Mouse (Mus musculus) layer of hippocampus, postnatal 14 days (tissue): ENCODE measurements around the gene Rnf212b. TPM values are rescaled to one million over a fixed set of nuclear protein-coding genes. Genes with fewer than 3 reads are reported as not detected.
"Not testable (repeated sequence)": the region's sequence is repeated elsewhere in the genome, so short reads cannot be mapped to it uniquely, and the experiment has no call there.

Source experiments
- DNase-seq, 2 experiments: peaks; one replicate each; pipeline ENCODE4 v3.0.0; 2021 to 2022; ENCODE audit warnings: low spot score in 2 of 2, mixed read lengths in 1 of 2
- long read RNA-seq, 2 experiments: library from polyadenylated mRNA; stranded (forward); transcript quantifications; one replicate each; pipeline ENCODE4 v2.0.0; 2021
- total RNA-seq, 2 experiments: library from RNA; stranded (reverse); gene quantifications; 2 replicates each; pipeline ENCODE4 v1.2.3; 2021

The Rnf212b gene
- total RNA-seq, result not detected
- long read RNA-seq, experiment 1, result 0 reads
- long read RNA-seq, experiment 2, result 0 reads

DNA sequence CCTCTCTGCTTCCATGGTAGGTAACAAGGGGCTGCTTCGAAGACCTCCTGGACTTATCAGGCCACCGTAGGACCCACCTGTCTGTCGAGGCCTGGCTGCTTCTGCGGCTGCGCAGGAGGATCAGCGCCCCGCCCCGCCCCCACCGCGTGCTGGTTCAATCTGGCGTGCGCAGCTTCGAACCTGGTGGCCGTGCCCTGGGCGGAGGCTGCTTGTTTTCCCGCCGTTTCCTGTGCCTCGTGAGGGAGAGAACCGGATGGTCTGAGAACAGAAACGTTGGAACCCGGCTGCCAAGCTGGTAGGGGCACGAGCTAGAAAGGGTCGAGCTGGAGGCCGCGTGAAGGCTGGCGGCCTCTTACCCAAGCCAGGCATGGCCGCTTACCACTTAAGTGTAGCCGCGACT, at the start of gene Rnf212b:
Gene Rnf212b, plus strand, starts transcription at position 151 of the 400 bp plus-strand sequence.
- DNase-seq, result no peak

DNA sequence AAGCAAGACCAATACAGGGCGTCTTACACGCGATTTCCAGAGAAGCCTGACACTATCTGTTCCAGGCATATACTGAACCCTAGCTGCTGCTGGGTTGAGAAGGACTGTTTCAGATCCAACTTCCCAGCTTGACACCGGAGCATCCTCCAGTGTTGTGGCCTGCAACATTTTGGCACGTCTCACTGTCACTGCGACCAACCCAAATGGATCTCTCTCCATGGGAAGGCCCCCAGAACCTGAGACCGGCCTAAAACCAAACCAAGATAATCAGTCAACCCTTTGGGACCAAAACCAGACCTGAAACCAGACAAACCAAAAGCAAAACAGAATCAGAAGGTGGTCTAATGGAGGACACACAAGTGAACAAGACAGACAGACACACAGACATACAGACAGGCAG, 47.0 kb upstream of the Rnf212b start:
- DNase-seq, result not testable (repeated sequence)

DNA sequence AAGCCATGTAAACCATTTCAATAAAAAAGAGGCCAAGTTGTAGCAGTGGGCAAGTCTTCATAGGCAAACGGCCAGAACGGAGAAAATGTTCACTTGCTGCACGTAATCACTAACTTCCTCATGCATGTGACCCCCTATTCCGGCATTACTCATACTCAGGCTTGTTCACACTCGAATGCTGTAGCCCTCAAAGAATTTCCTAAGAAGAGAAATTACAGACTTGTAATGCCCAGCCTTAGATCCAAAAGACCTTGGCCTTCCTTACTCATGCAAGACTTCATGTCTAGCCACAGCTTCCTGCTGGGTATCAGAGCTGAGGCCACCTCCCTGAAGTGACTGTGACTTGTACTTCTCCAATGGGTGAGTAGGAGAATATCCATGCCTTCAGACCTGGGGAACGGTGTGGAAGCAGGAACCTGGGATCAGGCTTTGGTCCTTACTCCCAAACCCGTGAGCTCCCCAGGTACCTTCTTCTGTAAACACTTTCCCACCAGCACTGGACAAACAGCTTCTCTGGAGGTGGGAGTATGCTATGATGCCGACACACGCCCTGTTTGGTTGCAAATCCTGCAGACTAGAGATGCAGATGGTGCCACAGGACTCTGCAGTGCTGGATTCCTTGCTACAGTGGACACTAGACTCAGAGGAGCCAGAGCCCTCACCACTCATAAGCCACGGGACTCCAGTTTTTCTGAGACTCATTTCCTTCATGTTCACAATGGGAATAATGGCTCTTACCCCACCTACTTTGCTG, 45.5 kb upstream of the Rnf212b start:
- no peak for DNase-seq

DNA sequence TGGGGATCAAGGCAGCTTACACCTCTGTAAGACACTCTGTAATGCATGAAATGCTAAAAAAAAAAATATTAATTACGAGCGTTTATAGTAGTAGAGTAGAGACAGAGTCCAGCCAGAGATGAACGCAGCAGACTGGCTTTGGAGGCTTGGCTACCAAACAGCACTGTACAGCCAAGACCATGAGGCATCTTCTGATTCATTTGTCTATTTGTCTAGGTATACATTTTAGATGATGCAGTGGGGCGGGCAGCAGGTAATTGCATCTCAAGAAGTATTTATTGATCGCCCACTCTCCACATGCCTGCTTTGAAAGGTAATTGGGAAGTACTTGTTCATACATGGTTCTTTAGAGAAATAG, 44.9 kb upstream of the Rnf212b start:
- no peak for DNase-seq

DNA sequence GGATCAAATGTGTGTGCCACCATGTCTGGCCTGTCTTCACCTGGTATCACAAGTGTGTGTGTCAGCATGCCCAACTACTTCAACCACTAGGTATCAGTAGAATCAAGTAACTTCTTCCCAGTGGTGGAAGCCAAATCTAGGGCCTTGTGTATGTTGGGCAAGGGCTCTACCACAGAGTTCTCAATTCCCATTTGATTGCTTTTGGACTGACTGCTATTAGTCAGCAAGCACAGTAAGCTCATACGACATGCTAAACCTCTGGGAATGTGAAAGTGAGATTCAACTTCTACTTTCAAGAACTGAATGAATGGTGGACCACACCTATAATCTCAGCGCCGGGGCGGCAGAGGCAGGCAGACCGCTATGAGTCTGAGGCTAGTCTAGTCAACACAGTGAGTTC, 43.6 kb upstream of the Rnf212b start:
- DNase-seq, result no peak

DNA sequence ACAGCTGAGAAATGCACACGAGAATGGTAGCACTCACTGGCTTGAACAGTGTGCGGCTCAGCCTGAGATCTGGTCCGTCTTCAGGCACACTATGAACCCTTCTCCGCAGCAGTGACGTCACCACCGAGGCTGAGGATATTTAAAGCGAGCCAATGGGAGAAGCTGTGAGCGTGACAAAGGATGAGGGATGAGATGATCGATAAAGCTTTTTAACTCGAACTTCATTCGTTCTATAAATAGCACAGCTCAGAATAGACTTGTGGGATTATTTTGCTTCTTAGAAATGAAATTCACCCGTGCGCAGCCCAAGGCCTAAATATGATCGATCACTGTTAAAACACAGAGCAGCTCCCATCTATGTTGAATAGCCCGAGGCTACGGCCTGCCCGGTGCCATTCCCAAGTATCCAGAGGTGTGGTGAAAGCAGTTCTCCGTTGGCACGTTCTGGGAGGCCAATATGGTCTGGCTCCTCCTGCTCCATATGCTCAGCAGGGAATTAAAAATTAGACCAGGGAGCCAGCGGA, 41.5 kb upstream of the Rnf212b start:
- DNase-seq, result peak in 1 of 2 experiments; percentile 48

DNA sequence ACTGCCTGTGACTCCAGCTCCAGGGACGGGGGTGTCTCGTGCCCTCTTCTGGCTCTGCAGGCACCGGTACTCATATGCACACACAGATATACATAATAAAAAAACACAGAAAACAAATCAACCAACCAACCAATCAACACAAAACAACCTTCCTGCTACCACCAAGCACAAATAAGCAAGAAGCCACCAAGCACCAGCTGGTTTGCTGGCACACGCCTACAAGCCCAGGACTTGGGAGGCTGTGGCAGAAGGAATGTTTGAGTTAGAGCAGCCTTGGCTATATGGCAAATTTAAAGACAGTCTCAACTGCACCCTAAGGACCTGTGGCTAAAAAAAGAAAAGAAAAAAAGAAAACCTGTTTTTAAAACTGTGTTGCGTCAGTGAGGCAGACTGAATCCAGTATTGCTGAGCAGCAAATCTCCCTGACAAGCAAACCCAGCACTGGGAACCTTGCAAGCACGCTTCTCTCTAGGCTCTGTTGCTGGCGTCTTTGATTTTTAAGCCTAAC, 38.4 kb upstream of the Rnf212b start:
- DNase-seq, result no peak

DNA sequence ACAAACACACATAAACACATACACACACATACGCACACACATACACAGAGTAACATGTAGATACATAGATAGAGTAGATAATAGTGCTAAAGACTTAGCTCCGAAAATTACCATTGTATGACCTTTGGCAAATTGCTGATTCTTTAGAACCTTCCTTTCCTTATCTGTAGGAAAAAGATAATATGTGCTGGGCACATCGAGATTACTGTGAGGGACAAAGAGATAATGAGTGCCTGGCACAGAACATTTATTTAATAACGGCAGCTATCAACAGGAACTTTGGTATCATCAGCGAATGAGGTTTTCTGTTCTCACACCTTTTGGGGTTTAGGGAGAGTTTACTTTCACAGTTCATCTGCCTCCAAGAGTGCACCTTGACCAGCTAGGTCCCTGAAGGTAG, 37.2 kb upstream of the Rnf212b start:
- no peak for DNase-seq

DNA sequence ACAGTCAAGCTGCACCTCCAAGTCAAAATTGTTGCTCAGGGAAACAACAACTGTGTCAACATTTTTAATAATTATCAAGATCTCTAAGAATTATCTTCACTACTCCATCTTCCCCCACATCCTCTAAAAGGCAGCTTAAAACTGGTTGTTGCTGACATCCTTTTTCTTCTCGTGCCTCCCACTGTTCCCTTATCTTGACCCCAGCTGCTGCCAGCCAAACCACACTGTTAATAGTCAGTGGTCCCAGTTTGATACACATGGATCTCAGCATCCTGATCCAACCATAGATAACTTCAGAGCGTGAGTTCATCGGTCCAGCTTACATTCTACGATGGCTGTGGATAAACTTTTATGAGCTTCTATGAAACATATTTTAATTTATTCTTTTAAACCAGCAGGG, 36.0 kb upstream of the Rnf212b start:
- DNase-seq, result no peak

DNA sequence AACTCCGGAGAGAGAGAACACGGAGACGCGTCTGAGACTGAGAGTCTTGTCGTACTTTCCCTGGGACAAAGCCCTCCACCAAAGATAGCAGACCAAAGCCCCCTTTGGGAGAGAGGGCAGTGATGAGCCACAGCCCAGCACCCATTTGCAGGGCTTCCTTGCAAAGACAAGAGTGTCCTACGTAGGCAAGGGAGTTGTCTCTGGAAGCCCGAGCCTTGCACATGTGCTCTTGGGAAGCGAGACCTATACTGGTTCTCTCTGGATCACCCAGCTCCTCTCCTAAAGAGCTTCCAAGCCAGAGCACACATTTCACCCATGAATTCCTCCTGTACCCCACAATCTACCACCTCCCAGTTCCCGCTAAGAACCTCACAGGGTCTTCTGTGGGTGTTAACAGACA, 33.9 kb upstream of the Rnf212b start:
- DNase-seq, result no peak

DNA sequence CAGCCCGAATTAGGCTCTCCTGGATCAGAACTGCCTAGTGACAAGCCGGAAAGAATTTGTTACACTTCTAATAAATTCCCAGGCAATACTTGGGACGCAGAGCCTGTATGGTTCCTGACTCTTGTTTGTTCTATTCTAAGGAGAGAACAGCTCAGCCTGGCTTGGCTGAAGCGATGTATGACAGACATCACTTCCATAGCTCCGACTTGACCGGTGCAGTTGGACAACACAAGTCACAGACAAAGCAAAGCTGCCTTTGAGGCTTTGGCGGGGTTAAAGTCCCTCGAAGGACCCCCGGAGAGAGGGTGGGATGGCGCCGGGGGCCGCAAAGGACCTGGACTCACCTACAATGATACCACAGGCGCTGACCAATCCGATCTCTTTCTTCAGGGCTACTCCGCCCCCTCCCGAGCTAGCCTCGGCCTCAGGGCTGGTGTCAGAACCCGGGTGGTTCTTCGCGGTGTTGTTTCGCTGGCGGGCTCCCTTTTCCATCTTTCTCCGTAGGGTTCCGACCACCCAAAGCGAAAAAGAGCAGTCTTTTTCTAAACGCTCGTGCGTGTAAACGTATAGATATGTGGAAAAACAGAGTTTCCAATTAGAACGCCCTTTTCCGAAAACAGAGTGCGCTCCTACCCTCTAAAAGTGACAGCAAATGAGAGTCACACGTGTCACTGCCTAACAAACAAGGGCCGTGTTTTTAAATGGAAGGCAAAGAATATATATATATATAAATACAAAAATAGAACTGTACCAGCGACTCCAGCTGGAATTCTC, 32.9 kb upstream of the Rnf212b start:
- peak; percentile 49 to 60 for DNase-seq

DNA sequence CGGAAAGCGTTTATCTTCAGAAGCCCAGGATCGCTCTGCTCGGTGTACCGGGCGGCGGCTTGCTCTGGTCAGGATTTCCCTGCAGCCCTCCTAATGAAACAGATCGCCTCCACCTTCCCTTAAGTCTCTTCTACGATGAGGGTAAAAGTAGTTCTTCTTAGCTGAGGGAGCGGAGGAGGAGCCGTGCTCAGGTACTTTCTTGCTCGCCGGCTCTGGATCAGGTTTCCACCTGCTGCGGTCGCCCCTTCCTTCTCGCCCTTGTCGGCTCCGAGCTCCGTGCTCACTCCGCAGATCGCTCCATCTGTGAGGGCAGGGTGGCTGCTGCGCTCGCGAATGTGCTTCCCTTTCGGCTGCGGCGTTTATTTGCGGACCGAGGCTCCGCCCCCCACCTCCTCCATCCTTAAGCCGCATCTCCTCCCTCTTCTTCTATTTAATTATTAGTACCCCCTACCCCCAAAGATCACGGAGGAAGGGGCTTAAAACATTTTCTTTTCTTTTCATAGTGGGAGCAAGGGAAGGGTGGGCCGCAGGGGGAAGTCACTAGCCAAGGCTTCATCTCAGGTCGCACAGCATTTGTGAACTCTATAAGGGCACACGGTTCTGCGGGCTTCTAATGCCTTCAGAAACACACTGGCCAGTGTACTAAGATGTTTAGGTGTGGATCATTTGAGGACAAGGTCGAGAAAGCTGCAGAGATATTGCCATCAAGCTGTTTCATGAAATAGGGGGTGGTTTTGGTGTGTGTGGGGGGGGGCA, 32.2 kb upstream of the Rnf212b start, which contains the start of gene Slc7a8:
Gene Slc7a8, minus strand, starts transcription at position 337 of the 756 bp plus-strand sequence.
- peak; percentile 65 to 72 for DNase-seq

DNA sequence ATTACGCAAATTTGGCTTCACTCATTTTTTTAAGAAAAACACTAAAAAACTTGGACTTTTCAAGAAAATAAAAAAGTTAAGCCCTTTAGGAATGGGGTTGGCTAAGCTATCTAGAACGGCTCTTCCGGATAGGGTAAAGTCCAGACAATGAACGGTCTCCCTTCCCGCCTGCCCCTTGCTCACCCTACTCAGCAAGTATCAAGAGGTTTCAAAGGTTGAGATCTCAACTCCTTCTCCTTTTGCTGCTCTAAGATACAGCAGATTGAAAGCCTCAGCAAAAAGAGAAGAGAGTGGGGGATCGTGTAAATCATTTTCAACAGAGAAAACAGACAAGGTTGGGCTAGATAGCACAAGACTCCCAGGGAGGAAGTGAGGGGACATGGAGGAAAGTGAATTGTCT, 31.0 kb upstream of the Rnf212b start:
- no peak for DNase-seq

DNA sequence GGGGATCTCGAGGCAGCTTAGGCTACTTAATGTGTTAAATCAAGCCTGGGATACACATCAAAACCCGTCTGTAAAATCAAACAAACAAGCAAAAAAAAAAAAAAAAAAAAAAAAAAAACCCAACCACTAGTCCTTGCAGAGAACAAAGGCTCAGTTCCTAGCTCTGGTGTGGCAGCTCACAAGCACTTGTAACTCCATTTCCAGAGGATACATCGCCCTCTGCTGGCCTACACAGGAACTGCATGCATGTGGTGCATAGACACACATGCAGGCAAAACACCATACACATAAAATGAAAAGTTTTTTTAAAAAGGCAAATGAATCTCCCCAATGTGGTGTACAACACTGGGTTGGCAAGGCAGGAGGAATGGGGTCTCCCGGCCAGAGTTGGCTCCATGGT, 28.0 kb upstream of the Rnf212b start:
- peak in 1 of 2 experiments; percentile 60 for DNase-seq

DNA sequence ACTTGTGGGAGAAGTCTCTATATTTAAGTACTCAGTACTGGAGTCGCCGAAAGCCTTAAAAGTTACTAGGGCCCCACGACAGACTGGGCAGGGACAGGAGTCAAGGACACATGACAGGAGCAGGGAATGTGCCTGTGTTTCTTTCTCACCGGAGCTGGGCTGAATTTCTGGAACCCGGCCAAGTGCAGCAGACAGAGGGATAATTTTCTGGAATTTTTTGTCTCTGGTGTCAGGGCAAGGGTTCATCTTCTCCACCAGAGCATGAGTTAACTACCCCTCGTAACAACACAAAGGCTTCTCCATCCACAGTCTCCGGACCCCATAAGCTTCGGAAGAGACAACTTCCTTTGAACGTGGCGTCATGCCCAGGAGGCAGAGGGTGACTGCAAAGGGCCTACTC, 27.5 kb upstream of the Rnf212b start:
- DNase-seq, result no peak

DNA sequence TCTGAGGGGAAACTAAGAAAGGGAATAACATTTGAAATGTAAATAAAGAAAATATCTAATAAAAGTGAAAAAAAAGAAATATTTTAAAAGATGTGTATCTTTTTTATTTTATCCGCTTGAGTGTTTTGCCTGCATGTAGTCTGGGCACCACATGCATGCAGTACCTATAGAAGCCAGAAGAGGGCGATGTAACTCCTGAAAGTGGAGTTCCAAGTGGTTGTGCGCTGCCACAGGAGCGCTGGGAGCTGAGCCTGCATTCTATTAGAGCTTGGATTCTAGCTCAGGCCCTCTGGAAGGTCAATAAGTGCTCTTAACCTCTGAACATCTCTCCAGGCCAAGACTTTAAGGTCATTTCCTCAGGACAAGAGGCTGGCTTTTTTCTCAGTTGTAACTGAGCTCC, 26.7 kb upstream of the Rnf212b start:
- no peak for DNase-seq

DNA sequence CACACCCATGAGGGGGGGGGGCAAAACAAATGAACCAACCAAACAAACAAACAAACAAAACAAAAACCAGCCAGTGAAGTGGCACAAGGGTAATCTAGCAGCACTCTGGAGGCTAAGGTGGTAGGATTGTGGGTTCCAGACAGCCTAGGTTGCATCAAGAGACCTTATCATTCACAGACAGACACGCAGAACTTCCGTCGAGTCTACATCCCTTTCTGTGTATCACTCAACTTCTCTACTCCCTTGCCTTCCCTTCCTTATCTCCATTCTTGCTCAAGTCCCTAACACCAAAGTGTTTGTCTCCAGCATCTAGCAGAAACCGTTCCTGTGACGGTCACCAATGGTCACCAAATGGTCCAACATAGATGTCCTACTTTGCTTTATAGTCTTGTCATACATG, 25.7 kb upstream of the Rnf212b start:
- DNase-seq, result no peak

DNA sequence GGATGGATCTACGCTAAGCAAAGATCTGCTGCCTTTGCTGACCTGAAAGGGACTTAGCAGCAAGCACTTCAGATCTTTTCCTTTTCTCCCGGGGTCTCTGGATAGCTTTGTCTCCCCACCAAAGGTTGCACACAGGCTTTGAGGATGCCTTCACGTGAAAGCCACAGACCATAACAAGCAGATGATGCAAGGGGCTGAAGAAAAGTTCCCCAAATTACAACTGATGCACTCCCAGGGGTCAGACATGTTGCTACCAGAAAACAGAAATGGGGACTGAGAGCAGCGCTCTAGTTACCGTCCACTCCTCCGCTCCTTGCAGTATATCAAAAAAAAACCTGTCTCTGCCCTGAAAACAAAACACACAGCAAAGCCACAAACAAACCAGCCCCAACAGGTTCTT, 21.8 kb upstream of the Rnf212b start:
- DNase-seq, result no peak

DNA sequence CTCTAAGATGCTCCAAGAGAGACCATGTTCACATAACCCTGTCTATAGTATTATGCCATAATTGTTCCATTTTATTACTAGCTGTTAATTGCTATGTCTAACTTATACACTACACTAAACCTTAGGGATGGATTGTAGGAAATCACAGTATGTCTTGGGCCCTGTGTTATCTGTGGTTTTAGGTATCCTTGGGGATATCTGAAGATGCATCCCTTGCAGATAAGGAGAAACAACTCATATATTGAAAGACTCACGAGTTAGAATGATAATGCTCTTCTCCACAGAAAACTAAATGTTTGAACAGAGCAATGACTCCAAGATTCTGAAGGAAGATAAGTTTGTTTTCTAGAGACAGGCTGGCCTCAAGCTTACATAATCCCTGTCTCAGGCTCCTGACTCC, 20.6 kb upstream of the Rnf212b start:
- no peak for DNase-seq

DNA sequence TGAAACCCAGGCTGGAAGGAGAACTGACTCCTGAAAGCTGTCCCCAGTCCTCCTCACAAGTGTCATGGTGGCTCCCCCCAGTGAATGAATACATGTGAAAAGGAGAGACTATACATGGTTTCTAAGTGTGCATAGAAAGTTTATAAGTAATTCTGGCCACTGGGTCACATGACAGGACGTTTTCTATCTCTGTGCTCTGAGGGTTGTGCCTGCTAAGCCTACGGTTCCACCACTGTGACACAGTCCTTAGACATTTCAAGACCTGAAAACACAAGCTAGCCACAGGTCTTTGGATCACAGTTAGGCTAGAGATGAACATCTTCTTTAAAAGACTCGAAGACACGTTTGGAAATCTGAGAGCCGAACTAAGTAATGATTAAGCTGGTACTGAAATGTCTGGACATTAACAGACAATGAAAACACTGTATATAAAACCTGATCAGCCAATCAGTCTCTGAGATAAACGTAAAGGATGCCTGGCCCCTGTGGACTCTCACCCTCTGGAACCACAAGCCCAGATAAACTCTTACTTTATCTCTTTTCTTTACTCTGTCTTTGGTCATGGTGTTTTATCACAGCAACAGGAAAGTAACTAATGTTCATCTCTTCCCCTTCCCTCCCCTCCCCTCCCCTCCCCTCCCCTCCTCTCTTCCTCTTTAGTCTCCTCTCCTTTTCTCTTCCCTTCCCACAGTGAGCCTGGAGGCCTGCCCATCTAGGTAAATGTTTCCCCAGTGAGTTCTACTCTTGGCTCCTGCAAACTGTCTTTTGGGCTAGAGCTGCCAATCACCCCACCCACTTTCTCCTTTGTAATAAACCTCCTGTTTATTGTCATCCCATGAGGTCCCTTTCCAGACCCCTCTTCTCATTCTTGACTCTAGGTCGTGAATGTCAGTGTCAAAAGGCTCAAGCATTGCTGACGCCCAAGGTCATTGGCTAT, 19.8 kb upstream of the Rnf212b start:
- DNase-seq, result no peak
